24 mouse cellular contexts compared by ENCODE assay signal in the genomic region with DNA sequence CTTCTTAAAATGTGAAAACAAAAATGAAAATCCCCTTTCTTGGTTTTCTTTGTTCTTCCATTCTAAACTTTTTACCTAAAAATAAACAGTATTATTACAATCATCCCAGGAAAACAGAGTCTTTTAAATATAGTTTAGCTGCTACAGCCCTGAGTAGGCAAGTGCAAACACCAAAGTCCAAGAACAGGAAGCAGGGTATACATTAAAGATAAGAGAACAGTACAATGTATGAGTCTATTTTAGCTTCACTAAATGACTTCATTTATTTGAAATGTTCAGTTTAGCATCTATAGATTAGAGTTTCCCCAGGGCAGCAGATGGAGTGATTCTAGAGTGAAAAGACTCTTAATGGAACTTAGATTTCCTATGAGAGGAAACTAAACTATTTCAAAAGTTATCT.
"Had no signal": no experiment of that assay in that cellular context is flagged by ENCODE, and none has a peak within 500 bp of the region (broad histone marks: within the 10 kb centered on the region; RNA-seq: fewer than 3 reads in every experiment).

No protein-coding gene starts in this region.

- ATAC-seq: hindbrain, postnatal 0 days had no signal

- H3K4me3 ChIP-seq: heart, embryonic 10.5 days; hindbrain, embryonic 10.5 days; hindbrain, embryonic 12.5 days; kidney, embryonic 15.5 days; limb, embryonic 13.5 days; limb, embryonic 15.5 days; liver, embryonic 13.5 days had no signal

- H3K4me2 ChIP-seq: hindbrain, embryonic 12.5 days; hindbrain, embryonic 14.5 days; kidney, embryonic 15.5 days; limb, embryonic 13.5 days; limb, embryonic 15.5 days; liver, embryonic 11.5 days; liver, embryonic 13.5 days had no signal

- H3K9me3 ChIP-seq: heart, embryonic 10.5 days; hindbrain, embryonic 10.5 days; hindbrain, embryonic 12.5 days; kidney, embryonic 15.5 days; limb, embryonic 13.5 days; limb, embryonic 15.5 days; liver, embryonic 13.5 days had no signal

- H3K27me3 ChIP-seq: hindbrain, embryonic 12.5 days; kidney, embryonic 15.5 days; limb, embryonic 13.5 days; limb, embryonic 15.5 days; liver, embryonic 13.5 days had no signal

- DNase-seq: gastrocnemius, postnatal 10 days; gastrocnemius, postnatal 25 days; heart, adult 18-20 months; heart, postnatal 10 days; heart, postnatal 4 days; kidney, adult 11 months; kidney, adult 2 months; kidney, adult 9 months; kidney, postnatal 14 days; kidney, postnatal 36 days; layer of hippocampus, adult 9-11 months; layer of hippocampus, postnatal 36 days; left cerebral cortex, postnatal 4 days; liver, embryonic 13.5 days had no signal

- H3K27ac ChIP-seq: heart, embryonic 10.5 days; hindbrain, embryonic 10.5 days; hindbrain, embryonic 12.5 days; hindbrain, embryonic 14.5 days; hindbrain, postnatal 0 days; kidney, embryonic 15.5 days; kidney, postnatal 0 days; limb, embryonic 13.5 days; limb, embryonic 15.5 days; liver, embryonic 13.5 days had no signal

- H3K9ac ChIP-seq: hindbrain, embryonic 12.5 days; hindbrain, embryonic 14.5 days; kidney, embryonic 15.5 days; limb, embryonic 13.5 days; limb, embryonic 15.5 days; liver, embryonic 13.5 days had no signal

- H3K4me1 ChIP-seq: heart, embryonic 10.5 days; hindbrain, embryonic 10.5 days; hindbrain, embryonic 12.5 days; kidney, embryonic 15.5 days; limb, embryonic 13.5 days; limb, embryonic 15.5 days; liver, embryonic 13.5 days had no signal
